Mouse (Mus musculus): Measurements from ENCODE around the gene Wfdc18.

GRCm38 (mm10) chr11:83741841-83742240 is 33.0 kb downstream of the Wfdc18 start:
- no peak for TF ChIP-seq MAX (IDR thresholded peaks at IDR 0.05; ENCODE audit: low read length)
- TF ChIP-seq NELFE (IDR thresholded peaks at IDR 0.05; ENCODE audit: low read depth, low read length): no peak
- no peak for TF ChIP-seq EP300 (IDR thresholded peaks at IDR 0.05; ENCODE audit: low read depth in 1 of 2, low read length in 2 of 2)
- no peak for TF ChIP-seq POLR2AphosphoS5 (IDR thresholded peaks at IDR 0.05; ENCODE audit: borderline replicate concordance, low read depth, low read length)
- no peak for TF ChIP-seq TAL1 (IDR thresholded peaks at IDR 0.05; ENCODE audit: low read length)
- TF ChIP-seq POLR2AphosphoS2 (IDR thresholded peaks at IDR 0.05; ENCODE audit: low read length): no peak
- no peak for TF ChIP-seq CHD2 (IDR thresholded peaks at IDR 0.05; ENCODE audit: low read length)
- TF ChIP-seq CTCF (IDR thresholded peaks at IDR 0.05 in 2 of 3, conservative IDR thresholded peaks at IDR 0.05 in 1 of 3; ENCODE audit: control insufficient read depth in 1 of 3, insufficient read depth in 1 of 3, low read depth in 2 of 3, low read length in 3 of 3, poor library complexity in 1 of 3, severe bottlenecking in 1 of 3): no peak
- no peak for TF ChIP-seq MAFK (IDR thresholded peaks at IDR 0.05; ENCODE audit: borderline replicate concordance, low read depth, low read length)

Measured in MEL (cell line).